Mouse (Mus musculus) heart, embryonic 15.5 days (tissue): ENCODE data around the gene Cbl. TPM values are rescaled to one million over a fixed set of nuclear protein-coding genes. Genes with fewer than 3 reads are reported as not detected.
A peak's percentile ranks its signal among the peaks of the same experiment; 100 is the strongest.

ENCODE experiments used
- ATAC-seq: fragments of 200-750 bp; cut with Nextera tagmentation; replicated peaks from 2 replicates; pipeline ENCODE4 v1.8.0; 2017; ENCODE audit warnings: low read depth, moderate TSS enrichment; ENCODE audit not compliant: insufficient number of reproducible peaks, insufficient read depth, low FRiP score
- H3K27ac ChIP-seq: fragments of 300-500 bp; sonication (generic); 2 replicates; pipeline ENCODE4 v1.5.1; 2015; ENCODE audit warnings: mild to moderate bottlenecking, inconsistent platforms
- H3K27me3 ChIP-seq: fragments of 300-500 bp; sonication (generic); 2 replicates; pipeline ENCODE4 v1.6.1; 2015; ENCODE audit warnings: inconsistent platforms
- H3K36me3 ChIP-seq: fragments of 300-500 bp; sonication (generic); 2 replicates; pipeline ENCODE4 v1.6.1; 2015; ENCODE audit warnings: mild to moderate bottlenecking, inconsistent platforms
- H3K4me1 ChIP-seq: fragments of 300-500 bp; sonication (generic); replicated peaks from 2 replicates; pipeline ENCODE4 v1.6.1; 2015; ENCODE audit warnings: inconsistent platforms
- H3K4me2 ChIP-seq: fragments of 300-500 bp; sonication (generic); 2 replicates; pipeline ENCODE4 v1.6.1; 2015; ENCODE audit warnings: inconsistent platforms, mild to moderate bottlenecking, moderate library complexity
- H3K4me3 ChIP-seq: fragments of 300-500 bp; sonication (generic); 2 replicates; pipeline ENCODE4 v1.5.1; 2015; ENCODE audit warnings: mild to moderate bottlenecking, inconsistent platforms
- H3K9ac ChIP-seq: fragments of 300-500 bp; sonication (generic); 2 replicates; pipeline ENCODE4 v1.6.1; 2015; ENCODE audit warnings: mild to moderate bottlenecking, inconsistent platforms
- H3K9me3 ChIP-seq: fragments of 300-500 bp; sonication (generic); replicated peaks from 2 replicates; pipeline ENCODE4 v1.6.1; 2016; ENCODE audit warnings: inconsistent platforms
- WGBS: fragments of 180-500 bp; shearing (Covaris S2); methylation state at CpG from one replicate; pipeline ENCODE4 v1.1.7; 2015; ENCODE audit warnings: mixed read lengths; 5-methylcytosine and 5-hydroxymethylcytosine counted together
- polyA plus RNA-seq: library from polyadenylated mRNA; unstranded; fragments of >200 nt; fragmentation: Nextera tagmentation; extraction: Ambion mirVana; gene quantifications from 2 replicates; pipeline ENCODE4 v1.2.1, GENCODE M21; 2015

Gene Cbl
- polyA plus RNA-seq, 1 experiment from 2014 or later, result 10.7 TPM

GRCm38 (mm10) chr9:44255136-44255521 lies 21.3 kb upstream of the Cbl start:
- Histone ChIP-seq H3K9me3 (no peaks in the 10 kb centered on the region), H3K27ac (no peak overlapping the region), H3K36me3 (no peaks in the 10 kb centered on the region; the same call in 1 of the 2 replicates), H3K4me3 (no peak overlapping the region), H3K4me2 (no peak overlapping the region), H3K9ac (no peak overlapping the region), H3K27me3 (peaks cover 4% of the 10 kb centered on the region; the same call in 1 of the 2 replicates), H3K4me1 (no peaks in the 10 kb centered on the region)
- WGBS, result 52% methylated on average over 6 of the region's 6 CpGs
- ATAC-seq, result no peak

GRCm38 (mm10) chr9:44254508-44255135 lies 20.8 kb upstream of the Cbl start:
- H3K27ac ChIP-seq, result no peak overlapping the region
- no peaks in the 10 kb centered on the region for H3K9me3 ChIP-seq
- ATAC-seq, result no peak
- H3K36me3 ChIP-seq, result no peaks in the 10 kb centered on the region
- H3K4me2 ChIP-seq, result no peak overlapping the region
- 24% methylated on average over 5 of the region's 5 CpGs for WGBS
- no peak overlapping the region for H3K9ac ChIP-seq
- no peak overlapping the region for H3K4me3 ChIP-seq
- peaks cover 4% of the 10 kb centered on the region; the same call in 1 of the 2 replicates for H3K27me3 ChIP-seq
- H3K4me1 ChIP-seq, result peaks cover 3% of the 10 kb centered on the region; the same call in 1 of the 2 replicates

- Histone ChIP-seq H3K36me3 (no peaks in the 10 kb centered on the region), H3K9me3 (no peaks in the 10 kb centered on the region), H3K27me3 (peaks cover 8% of the 10 kb centered on the region; the same call in 1 of the 2 replicates), H3K4me1 (peaks cover 8% of the 10 kb centered on the region), H3K4me2 (no peak overlapping the region), H3K9ac (no peak overlapping the region), H3K4me3 (no peak overlapping the region), H3K27ac (no peak overlapping the region)
- no peak for ATAC-seq
- WGBS, result 81% methylated on average over 6 of the region's 6 CpGs
These were observed 19.6 kb upstream of the Cbl start for GRCm38 (mm10) chr9:44253441-44253840.

GRCm38 (mm10) chr9:44251314-44251713 lies 17.5 kb upstream of the Cbl start, which contains the start of gene Pdzd3:
Gene Pdzd3 (minus strand): TSS chr9:44251471.
- no peaks in the 10 kb centered on the region for H3K36me3 ChIP-seq
- WGBS, result 75% methylated on average over 10 of the region's 10 CpGs
- no peak within 1 kb of the TSS for H3K4me2 ChIP-seq
- H3K4me1 ChIP-seq, result peaks cover 8% of the 10 kb centered on the region
- no peak within 1 kb of the TSS for H3K27ac ChIP-seq
- H3K27me3 ChIP-seq, result peaks cover 11% of the 10 kb centered on the region; the same call in 1 of the 2 replicates
- no peak within 1 kb of the TSS for H3K9ac ChIP-seq
- ATAC-seq, result no peak
- no peak within 1 kb of the TSS for H3K4me3 ChIP-seq
- no peaks in the 10 kb centered on the region for H3K9me3 ChIP-seq

GRCm38 (mm10) chr9:44250445-44250844 lies 16.6 kb upstream of the Cbl start:
- ATAC-seq, result no peak
- Histone ChIP-seq H3K27me3 (peaks cover 11% of the 10 kb centered on the region; the same call in 1 of the 2 replicates), H3K27ac (no peak overlapping the region), H3K9me3 (no peaks in the 10 kb centered on the region), H3K36me3 (no peaks in the 10 kb centered on the region), H3K4me2 (no peak overlapping the region), H3K4me3 (no peak overlapping the region), H3K9ac (no peak overlapping the region), H3K4me1 (peaks cover 8% of the 10 kb centered on the region)
- WGBS, result 60% methylated on average over 4 of the region's 4 CpGs

GRCm38 (mm10) chr9:44249181-44250146 lies 15.6 kb upstream of the Cbl start:
- Histone ChIP-seq H3K4me3 (no peak overlapping the region), H3K27ac (no peak overlapping the region), H3K9ac (no peak overlapping the region), H3K9me3 (no peaks in the 10 kb centered on the region), H3K36me3 (no peaks in the 10 kb centered on the region), H3K4me1 (peaks cover 8% of the 10 kb centered on the region), H3K27me3 (peaks cover 11% of the 10 kb centered on the region; the same call in 1 of the 2 replicates), H3K4me2 (peak overlapping the region; percentile 44)
- WGBS, result 38% methylated on average over 26 of the region's 26 CpGs
- ATAC-seq, result peak; percentile 87

- WGBS, result 74% methylated on average over 6 of the region's 6 CpGs
- Histone ChIP-seq H3K4me3 (no peak overlapping the region), H3K36me3 (no peaks in the 10 kb centered on the region), H3K4me2 (no peak overlapping the region), H3K9me3 (no peaks in the 10 kb centered on the region), H3K27ac (no peak overlapping the region), H3K27me3 (peaks cover 11% of the 10 kb centered on the region; the same call in 1 of the 2 replicates), H3K4me1 (peaks cover 8% of the 10 kb centered on the region), H3K9ac (no peak overlapping the region)
- ATAC-seq, result no peak
These were observed 14.1 kb upstream of the Cbl start for GRCm38 (mm10) chr9:44247907-44248306.

- no peak for ATAC-seq
- Histone ChIP-seq H3K4me2 (no peak overlapping the region), H3K27me3 (0 out of 2 replicates have a peak, but pooled peaks cover 3% of the 10 kb centered on the region), H3K9me3 (no peaks in the 10 kb centered on the region), H3K36me3 (no peaks in the 10 kb centered on the region), H3K9ac (no peak overlapping the region), H3K4me1 (no peaks in the 10 kb centered on the region), H3K27ac (no peak overlapping the region), H3K4me3 (no peak overlapping the region)
- 41% methylated on average over 2 of the region's 2 CpGs for WGBS
These were observed 9.8 kb upstream of the Cbl start for GRCm38 (mm10) chr9:44243621-44244020.

- H3K4me3 ChIP-seq, result no peak overlapping the region
- no peak overlapping the region for H3K27ac ChIP-seq
- no peaks in the 10 kb centered on the region for H3K4me1 ChIP-seq
- no peak overlapping the region for H3K4me2 ChIP-seq
- 55% methylated on average over 9 of the region's 9 CpGs for WGBS
- no peak overlapping the region for H3K9ac ChIP-seq
- H3K36me3 ChIP-seq, result no peaks in the 10 kb centered on the region
- ATAC-seq, result no peak
- no peaks in the 10 kb centered on the region for H3K9me3 ChIP-seq
- H3K27me3 ChIP-seq, result no peaks in the 10 kb centered on the region
These were observed 7.6 kb upstream of the Cbl start for GRCm38 (mm10) chr9:44241418-44241817.

- no peak overlapping the region for H3K4me2 ChIP-seq
- H3K27ac ChIP-seq, result no peak overlapping the region
- ATAC-seq, result no peak
- no peaks in the 10 kb centered on the region for H3K4me1 ChIP-seq
- no peak overlapping the region for H3K4me3 ChIP-seq
- no peaks in the 10 kb centered on the region for H3K36me3 ChIP-seq
- H3K27me3 ChIP-seq, result no peaks in the 10 kb centered on the region
- 54% methylated on average over 5 of the region's 5 CpGs for WGBS
- no peak overlapping the region for H3K9ac ChIP-seq
- H3K9me3 ChIP-seq, result no peaks in the 10 kb centered on the region
These were observed 7.1 kb upstream of the Cbl start for GRCm38 (mm10) chr9:44240911-44241310.

GRCm38 (mm10) chr9:44240399-44240798 lies 6.5 kb upstream of the Cbl start, which contains the start of gene Ccdc153:
Gene Ccdc153 (plus strand): TSS chr9:44240676.
- no peaks in the 10 kb centered on the region for H3K9me3 ChIP-seq
- 60% methylated on average over 2 of the region's 2 CpGs for WGBS
- no peak for ATAC-seq
- H3K27me3 ChIP-seq, result no peaks in the 10 kb centered on the region
- H3K27ac ChIP-seq, result no peak within 1 kb of the TSS
- H3K4me3 ChIP-seq, result no peak within 1 kb of the TSS
- no peak within 1 kb of the TSS for H3K9ac ChIP-seq
- no peaks in the 10 kb centered on the region for H3K36me3 ChIP-seq
- H3K4me1 ChIP-seq, result no peaks in the 10 kb centered on the region
- no peak within 1 kb of the TSS for H3K4me2 ChIP-seq
